Mouse (Mus musculus) erythroblast, embryonic 14.5 days (primary cell): ENCODE results near the gene Ifna5.

Experiments used
- GATA1 ChIP-seq: IDR thresholded peaks from 2 replicates; pipeline ENCODE4 v1.6.1; 2012; ENCODE audit warnings: low read length, inconsistent platforms, mixed read lengths
- TAL1 ChIP-seq: IDR thresholded peaks from 3 replicates; pipeline ENCODE4 v1.6.1; 2012; ENCODE audit warnings: low read length, inconsistent platforms, mixed read lengths

- TF ChIP-seq GATA1 (no peak), TAL1 (no peak)
Observed at GRCm38 (mm10) chr4:88838828-88839227, 3.5 kb downstream of the Ifna5 start.
